Mouse (Mus musculus) spleen, adult 2 months (tissue): Measurements from ENCODE around the gene Efna5.

Source experiments
- CTCF ChIP-seq: fragments of 200-500 bp; IDR thresholded peaks from 2 replicates; pipeline ENCODE4 v1.5.1; 2011; ENCODE audit warnings: mild to moderate bottlenecking, inconsistent platforms; ENCODE audit not compliant: insufficient read depth, insufficient read length, insufficient replicate concordance; ENCODE audit errors: extremely low read depth
- POLR2A ChIP-seq: fragments of 200-500 bp; IDR thresholded peaks from 2 replicates; pipeline ENCODE4 v1.6.1; 2011; ENCODE audit warnings: low read depth, low read length, inconsistent platforms

GRCm38 (mm10) chr17:62689646-62690045 lies 191.5 kb downstream of the Efna5 start:
- TF ChIP-seq CTCF: no peak
- no peak for TF ChIP-seq POLR2A
